Mouse (Mus musculus) kidney, embryonic 16.5 days (tissue): ENCODE results near the gene Vcpkmt. TPM values are rescaled to one million over a fixed set of nuclear protein-coding genes. Genes with fewer than 3 reads are reported as not detected.

Experiments
- ATAC-seq: fragments of 200-750 bp; cut with Nextera tagmentation; 2 replicates; pipeline ENCODE4 v1.8.0; 2017; ENCODE audit warnings: moderate TSS enrichment; ENCODE audit not compliant: low FRiP score, low TSS enrichment
- H3K27ac ChIP-seq: fragments of 300-500 bp; sonication (generic); 2 replicates; pipeline ENCODE4 v1.5.1; 2014; ENCODE audit warnings: low read length
- H3K27me3 ChIP-seq: fragments of 300-500 bp; sonication (generic); 2 replicates; pipeline ENCODE4 v1.6.1; 2014; ENCODE audit warnings: low read length, control low read depth, mixed read lengths; ENCODE audit not compliant: insufficient read depth
- H3K36me3 ChIP-seq: fragments of 300-500 bp; sonication (generic); 2 replicates; pipeline ENCODE4 v1.6.1; 2014; ENCODE audit warnings: low read length, control low read depth, mixed read lengths; ENCODE audit not compliant: insufficient read depth
- H3K4me1 ChIP-seq: fragments of 300-500 bp; sonication (generic); 2 replicates; pipeline ENCODE4 v1.6.1; 2014; ENCODE audit warnings: low read length, control low read depth, mixed read lengths; ENCODE audit not compliant: insufficient read depth
- H3K4me2 ChIP-seq: fragments of 300-500 bp; sonication (generic); replicated peaks from 2 replicates; pipeline ENCODE4 v1.6.1; 2014; ENCODE audit warnings: low read depth, low read length
- H3K4me3 ChIP-seq: fragments of 300-500 bp; sonication (generic); 2 replicates; pipeline ENCODE4 v1.5.1; 2014; ENCODE audit warnings: mild to moderate bottlenecking, low read length
- H3K9ac ChIP-seq: fragments of 300-500 bp; sonication (generic); replicated peaks from 2 replicates; pipeline ENCODE4 v1.6.1; 2014; ENCODE audit warnings: low read length
- H3K9me3 ChIP-seq: fragments of 300-500 bp; sonication (generic); 2 replicates; pipeline ENCODE4 v1.6.1; 2016; ENCODE audit warnings: low read length, control low read depth
- WGBS: fragments of 180-500 bp; shearing (Covaris S2); extraction: QIAGEN DNeasy Blood & Tissue Kit; methylation state at CpG from one replicate; pipeline ENCODE4 v1.1.7; 2014; 5-methylcytosine and 5-hydroxymethylcytosine counted together
- microRNA-seq: library from miRNA; unstranded; fragments of <30 nt; microRNA quantifications from one replicate; pipeline ENCODE4, GENCODE M21; 2016
- polyA plus RNA-seq: library from polyadenylated mRNA; unstranded; fragments of >200 nt; fragmentation: Nextera tagmentation; extraction: Ambion mirVana; gene quantifications from 2 replicates; pipeline ENCODE4 v1.2.1, GENCODE M21; 2015

Gene Vcpkmt
- polyA plus RNA-seq, 1 experiment from 2014 or later, result 25.7 TPM

GRCm38 (mm10) chr12:69532091-69532490, 50.7 kb downstream of the Vcpkmt start:
- no peaks in the 10 kb centered on the region for H3K27me3 ChIP-seq
- peaks cover 6% of the 10 kb centered on the region for H3K4me1 ChIP-seq
- H3K9ac ChIP-seq, result no peak overlapping the region
- H3K36me3 ChIP-seq, result no peaks in the 10 kb centered on the region
- WGBS, result 87% methylated on average over 4 of the region's 4 CpGs
- H3K4me3 ChIP-seq, result no peak overlapping the region
- no peak for ATAC-seq
- H3K4me2 ChIP-seq, result no peak overlapping the region
- H3K27ac ChIP-seq, result no peak overlapping the region
- no peaks in the 10 kb centered on the region for H3K9me3 ChIP-seq

- Histone ChIP-seq H3K9me3 (no peaks in the 10 kb centered on the region), H3K4me3 (no peak overlapping the region), H3K27ac (no peak overlapping the region), H3K36me3 (no peaks in the 10 kb centered on the region), H3K4me1 (no peaks in the 10 kb centered on the region; the same call in 1 of the 2 replicates), H3K27me3 (no peaks in the 10 kb centered on the region), H3K4me2 (no peak overlapping the region), H3K9ac (no peak overlapping the region)
- no peak for ATAC-seq
- WGBS, result 76% methylated on average over 13 of the region's 13 CpGs
Observed at GRCm38 (mm10) chr12:69529694-69530403, 53.0 kb downstream of the Vcpkmt start.

GRCm38 (mm10) chr12:69528275-69529032, 54.4 kb downstream of the Vcpkmt start:
- no peak overlapping the region for H3K9ac ChIP-seq
- 83% methylated on average over 8 of the region's 8 CpGs for WGBS
- no peak overlapping the region for H3K4me3 ChIP-seq
- H3K36me3 ChIP-seq, result no peaks in the 10 kb centered on the region
- no peak overlapping the region for H3K4me2 ChIP-seq
- H3K4me1 ChIP-seq, result peaks cover 10% of the 10 kb centered on the region
- no peak for ATAC-seq
- no peaks in the 10 kb centered on the region for H3K9me3 ChIP-seq
- no peaks in the 10 kb centered on the region for H3K27me3 ChIP-seq
- no peak overlapping the region for H3K27ac ChIP-seq

Small RNA genes lying within 50 kb of the gene (microRNA-seq; reads per million reads assigned to microRNA genes)
- gene Gm23018, result not detected

Other genes starting within 250 kb of the Vcpkmt start
- gene Nemf, start 225.9 kb downstream of the Vcpkmt start, polyA plus RNA-seq, result 80.3 and 92.7 TPM in 2 replicates
- gene Arf6, start 210.9 kb downstream of the Vcpkmt start, polyA plus RNA-seq, result 34.6 and 34.9 TPM in 2 replicates
- gene Gm9887, start 210.6 kb downstream of the Vcpkmt start, polyA plus RNA-seq, result 1.1 and 1.7 TPM in 2 replicates
- 7.1 and 9.3 TPM in 2 replicates for gene Sos2, start 98.8 kb upstream of the Vcpkmt start, polyA plus RNA-seq
- gene L2hgdh, start 141.8 kb upstream of the Vcpkmt start, polyA plus RNA-seq, result 25.2 and 26.9 TPM in 2 replicates
- 31.7 and 33.5 TPM in 2 replicates for gene Atp5s, start 141.9 kb upstream of the Vcpkmt start, polyA plus RNA-seq
- 25.7 and 32.4 TPM in 2 replicates for gene Cdkl1, start 208.2 kb upstream of the Vcpkmt start, polyA plus RNA-seq